Mouse (Mus musculus): ENCODE measurements at regions not wholly inside any gene's neighbourhood (a gene's known extent, or its start where the extent isn't known, plus 50 kb on each side); places are given as distances from the start of the nearest gene placed in this dataset.
A peak's percentile ranks its signal among the peaks of the same experiment; 100 is the strongest.

DNA sequence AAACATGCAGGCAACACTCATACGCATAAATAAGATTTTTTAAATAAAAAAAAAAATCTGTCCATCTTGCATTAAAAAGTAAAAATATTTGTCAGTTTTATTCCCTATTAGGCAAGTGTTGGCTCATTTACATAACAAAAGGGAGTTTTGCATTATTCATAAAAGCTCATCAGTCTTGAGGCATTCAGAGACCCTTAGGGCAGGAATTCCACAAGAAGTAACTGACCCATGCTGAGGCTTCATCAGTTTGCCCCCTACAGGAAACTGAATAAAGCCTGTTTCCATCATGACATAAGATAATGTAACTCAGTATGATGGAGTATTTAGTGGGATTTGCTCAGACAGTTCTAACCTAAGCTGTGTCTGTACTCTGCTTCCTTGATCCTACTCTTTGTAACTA lies 81.2 kb upstream of the Mms22l start:
- WGBS, result 93% methylated on average over 1 of the region's 1 CpGs
- Histone ChIP-seq H3K9me3 (no peaks in the 10 kb centered on the region), H3K27me3 (replicated peaks) (no peaks in the 10 kb centered on the region), H3K4me1 (no peaks in the 10 kb centered on the region), H3K36me3 (no peaks in the 10 kb centered on the region), H3K27ac (no peak overlapping the region), H3K4me2 (replicated peaks) (no peak overlapping the region), H3K9ac (no peak overlapping the region), H3K4me3 (no peak overlapping the region)
- ATAC-seq (ENCODE audit: low FRiP score, low read depth), result no peak

DNA sequence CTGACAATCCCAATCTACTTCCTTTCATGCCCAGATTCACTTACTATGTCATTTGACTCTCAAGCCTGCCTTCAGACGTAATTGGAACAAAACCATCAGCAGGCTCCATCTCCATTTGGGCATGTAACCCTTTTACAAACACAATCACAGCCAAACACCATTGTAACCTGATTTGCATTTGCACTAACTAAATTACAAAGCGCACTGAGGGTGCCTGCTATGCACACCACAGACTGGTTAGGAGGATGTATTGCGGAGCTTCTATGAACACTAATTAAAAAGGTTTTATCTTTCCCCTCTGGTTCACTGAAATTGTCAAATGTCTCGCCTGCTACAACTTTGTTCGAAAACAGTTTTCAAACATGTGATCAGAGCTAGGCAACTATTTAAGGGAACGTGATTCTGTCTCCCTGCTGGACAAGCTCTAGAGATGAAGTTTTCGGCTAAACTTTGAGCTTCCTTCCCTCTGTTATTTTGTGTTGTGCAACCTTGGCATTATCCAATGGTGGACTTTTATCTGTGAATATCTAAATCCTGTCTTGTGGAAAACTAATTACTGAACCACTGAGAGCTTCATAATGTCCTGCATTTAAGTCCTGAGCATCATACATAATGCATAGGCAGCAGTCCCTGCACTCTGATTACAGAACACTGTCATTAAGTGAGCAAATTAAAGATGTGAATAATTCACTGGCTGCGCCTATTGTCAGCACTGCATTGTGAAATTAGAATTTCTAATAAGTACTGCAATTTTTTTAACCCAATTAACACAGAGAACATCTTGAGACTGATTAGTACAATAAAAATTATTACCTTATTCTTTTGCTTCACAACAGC lies 66.9 kb upstream of the Mms22l start:
- peak; percentile 94 for ATAC-seq (ENCODE audit: low FRiP score, low read depth)
- Histone ChIP-seq H3K9me3 (no peaks in the 10 kb centered on the region), H3K27ac (no peak overlapping the region), H3K9ac (no peak overlapping the region), H3K4me3 (no peak overlapping the region), H3K4me1 (peaks cover 3% of the 10 kb centered on the region; the same call in 1 of the 2 replicates), H3K36me3 (no peaks in the 10 kb centered on the region), H3K4me2 (replicated peaks) (peak overlapping the region; percentile 37), H3K27me3 (replicated peaks) (no peaks in the 10 kb centered on the region)
- WGBS, result 36% methylated on average over 8 of the region's 8 CpGs

GRCm38 (mm10) chr4:24429929-24430752 lies 66.1 kb upstream of the Mms22l start:
- Histone ChIP-seq H3K27me3 (replicated peaks) (no peaks in the 10 kb centered on the region), H3K9me3 (no peaks in the 10 kb centered on the region), H3K4me2 (replicated peaks) (peak overlapping the region; percentile 24; the same call in 1 of the 2 replicates), H3K4me3 (no peak overlapping the region), H3K4me1 (peaks cover 3% of the 10 kb centered on the region; the same call in 1 of the 2 replicates), H3K27ac (no peak overlapping the region), H3K36me3 (no peaks in the 10 kb centered on the region), H3K9ac (no peak overlapping the region)
- 48% methylated on average over 8 of the region's 8 CpGs for WGBS
- peak; percentile 61; the same call in 1 of the 2 replicates for ATAC-seq (ENCODE audit: low FRiP score, low read depth)

DNA sequence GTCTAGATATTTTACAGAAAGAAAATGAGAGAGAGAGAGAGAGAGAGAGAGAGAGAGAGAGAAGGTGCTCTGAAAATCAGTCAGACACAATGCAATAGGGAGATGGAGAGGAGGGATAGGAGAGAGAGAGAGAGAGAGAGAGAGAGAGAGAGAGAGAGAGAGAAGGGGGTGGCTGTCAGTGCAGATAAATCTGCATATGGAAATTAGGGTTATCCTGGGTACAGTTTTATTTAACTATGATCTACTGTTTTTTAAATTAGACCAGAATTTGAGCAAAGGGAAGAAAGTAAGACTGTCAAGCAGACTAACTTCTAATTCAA lies 65.5 kb upstream of the Mms22l start:
- no peaks in the 10 kb centered on the region for H3K36me3 ChIP-seq
- H3K9me3 ChIP-seq, result no peaks in the 10 kb centered on the region
- peak overlapping the region; percentile 24; the same call in 1 of the 2 replicates for H3K4me2 ChIP-seq (replicated peaks)
- H3K9ac ChIP-seq, result no peak overlapping the region
- peaks cover 3% of the 10 kb centered on the region; the same call in 1 of the 2 replicates for H3K4me1 ChIP-seq
- no peak for ATAC-seq (ENCODE audit: low FRiP score, low read depth)
- H3K27ac ChIP-seq, result no peak overlapping the region
- no peaks in the 10 kb centered on the region for H3K27me3 ChIP-seq (replicated peaks)
- no peak overlapping the region for H3K4me3 ChIP-seq

DNA sequence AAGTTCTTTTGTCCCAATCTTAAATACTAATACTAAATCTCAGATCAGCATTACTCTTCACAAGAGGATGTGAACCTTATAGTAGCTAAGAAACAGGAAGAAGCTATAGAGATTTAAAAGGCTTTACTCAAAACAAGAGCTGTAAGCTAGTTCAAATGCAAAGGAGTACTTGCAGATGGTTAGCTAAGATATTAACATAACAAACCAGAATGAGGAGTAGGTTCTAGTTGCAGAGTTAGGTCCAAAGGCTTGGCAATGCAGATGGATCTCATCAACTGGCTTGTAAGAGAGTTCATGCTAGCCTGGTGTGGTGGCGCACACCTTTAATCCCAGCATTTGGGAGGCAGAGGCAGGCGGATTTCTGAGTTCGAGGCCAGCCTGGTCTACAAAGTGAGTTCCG lies 59.0 kb upstream of the Mms22l start:
- Histone ChIP-seq H3K27ac (no peak overlapping the region), H3K4me3 (no peak overlapping the region), H3K4me1 (no peaks in the 10 kb centered on the region), H3K27me3 (replicated peaks) (no peaks in the 10 kb centered on the region), H3K4me2 (replicated peaks) (no peak overlapping the region), H3K36me3 (no peaks in the 10 kb centered on the region), H3K9ac (no peak overlapping the region), H3K9me3 (no peaks in the 10 kb centered on the region)
- WGBS, result 93% methylated on average over 4 of the region's 4 CpGs
- no peak for ATAC-seq (ENCODE audit: low FRiP score, low read depth)
